Mouse (Mus musculus): Measurements from ENCODE around the gene Fam129b.

- TF ChIP-seq CTCF (IDR thresholded peaks at IDR 0.05; ENCODE audit: borderline replicate concordance, extremely low read depth, insufficient read depth, insufficient read length) (no peak), POLR2A (IDR thresholded peaks at IDR 0.05; ENCODE audit: borderline replicate concordance, extremely low read depth, insufficient read depth, insufficient read length, poor library complexity, severe bottlenecking) (no peak)
Measured at GRCm38 (mm10) chr2:32898983-32899382, 23.1 kb downstream of the Fam129b start.
